Mouse (Mus musculus): ENCODE results near the gene Traip. TPM values are rescaled to one million over a fixed set of nuclear protein-coding genes. Genes with fewer than 3 reads are reported as not detected.

The Traip gene
- polyA plus RNA-seq, 1 experiment from 2014 or later: 30.7 TPM

DNA sequence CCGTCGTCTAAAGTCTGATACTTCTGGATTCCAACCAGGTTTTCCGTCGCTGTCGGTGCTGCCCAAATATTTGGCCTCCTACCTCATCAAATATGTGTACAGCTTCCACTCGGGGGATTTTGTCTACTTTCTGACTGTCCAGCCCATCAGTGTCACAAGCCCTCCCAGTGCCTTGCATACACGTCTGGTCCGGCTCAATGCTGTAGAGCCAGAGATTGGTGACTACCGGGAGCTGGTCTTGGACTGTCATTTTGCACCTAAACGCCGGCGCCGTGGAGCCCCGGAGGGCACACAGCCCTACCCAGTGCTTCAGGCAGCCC lies 42.2 kb upstream of the Traip start:
- WGBS: 60% methylated on average over 14 of the region's 14 CpGs
- DNase-seq (peak; percentile 24), ATAC-seq (ENCODE audit: insufficient read depth) (no peak)
- TF ChIP-seq CTCF (IDR thresholded peaks at IDR 0.05; ENCODE audit: low read depth): no peak
- Histone ChIP-seq H3K4me1 (ENCODE audit: insufficient read depth) (peaks cover 24% of the 10 kb centered on the region), H3K27ac (ENCODE audit: low read depth) (no peak overlapping the region), H3K9ac (peak overlapping the region; percentile 62; the same call in 1 of the 2 replicates), H3K27me3 (ENCODE audit: insufficient read depth, low read length) (no peaks in the 10 kb centered on the region), H3K36me3 (ENCODE audit: insufficient read depth) (no peaks in the 10 kb centered on the region), H3K4me2 (peak overlapping the region; percentile 67), H3K9me3 (ENCODE audit: low read depth, low read length) (no peaks in the 10 kb centered on the region), H3K4me3 (ENCODE audit: low read depth, low read length) (peak overlapping the region; percentile 36)

DNA sequence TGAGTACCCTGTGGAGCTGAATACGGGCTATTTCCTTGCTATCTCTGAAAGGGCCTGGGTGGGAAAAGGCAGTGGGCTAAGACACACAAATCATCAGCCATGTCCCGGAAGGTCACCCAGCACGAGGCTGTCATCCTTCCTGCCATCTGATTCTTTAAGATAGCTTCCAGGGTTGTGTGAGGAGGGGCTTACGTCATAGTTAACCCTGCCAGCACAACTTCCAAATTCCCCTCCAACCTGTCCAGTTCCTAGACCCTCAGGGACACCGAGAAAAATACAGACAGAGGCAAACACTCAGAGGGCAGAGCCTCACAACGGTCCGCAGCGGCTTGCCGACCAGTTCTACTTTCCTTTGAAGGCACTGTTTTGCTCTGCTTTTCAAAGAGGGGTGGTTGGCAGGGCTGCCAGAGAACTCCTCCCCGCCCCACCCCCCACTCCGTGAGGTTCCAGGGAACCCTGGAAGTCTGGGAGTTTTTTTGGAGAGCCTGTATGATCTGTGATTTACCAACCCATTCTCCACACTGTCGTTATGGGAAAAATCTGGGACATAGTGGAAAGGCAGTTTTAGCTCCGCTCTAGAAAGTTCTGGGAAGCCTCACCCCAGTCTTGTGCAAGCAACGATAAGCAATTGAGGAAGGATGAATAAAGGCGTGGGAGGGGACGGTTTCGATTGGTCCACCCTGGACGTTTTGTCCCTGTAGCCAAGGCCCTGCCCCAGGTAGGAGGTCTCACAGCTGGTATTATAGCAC lies 41.4 kb upstream of the Traip start:
- peak overlapping the region; percentile 67 for H3K4me2 ChIP-seq
- H3K27ac ChIP-seq (ENCODE audit: low read depth): no peak overlapping the region; the same call in 1 of the 2 replicates
- peaks cover 24% of the 10 kb centered on the region for H3K4me1 ChIP-seq (ENCODE audit: insufficient read depth)
- no peaks in the 10 kb centered on the region for H3K36me3 ChIP-seq (ENCODE audit: insufficient read depth)
- no peak for ATAC-seq (ENCODE audit: insufficient read depth)
- H3K9ac ChIP-seq: peak overlapping the region; percentile 34
- peak overlapping the region; percentile 36 for H3K4me3 ChIP-seq (ENCODE audit: low read depth, low read length)
- TF ChIP-seq CTCF (IDR thresholded peaks at IDR 0.05; ENCODE audit: low read depth): no peak
- DNase-seq: no peak
- H3K9me3 ChIP-seq (ENCODE audit: low read depth, low read length): no peaks in the 10 kb centered on the region
- 32% methylated on average over 18 of the region's 18 CpGs for WGBS
- H3K27me3 ChIP-seq (ENCODE audit: insufficient read depth, low read length): no peaks in the 10 kb centered on the region

DNA sequence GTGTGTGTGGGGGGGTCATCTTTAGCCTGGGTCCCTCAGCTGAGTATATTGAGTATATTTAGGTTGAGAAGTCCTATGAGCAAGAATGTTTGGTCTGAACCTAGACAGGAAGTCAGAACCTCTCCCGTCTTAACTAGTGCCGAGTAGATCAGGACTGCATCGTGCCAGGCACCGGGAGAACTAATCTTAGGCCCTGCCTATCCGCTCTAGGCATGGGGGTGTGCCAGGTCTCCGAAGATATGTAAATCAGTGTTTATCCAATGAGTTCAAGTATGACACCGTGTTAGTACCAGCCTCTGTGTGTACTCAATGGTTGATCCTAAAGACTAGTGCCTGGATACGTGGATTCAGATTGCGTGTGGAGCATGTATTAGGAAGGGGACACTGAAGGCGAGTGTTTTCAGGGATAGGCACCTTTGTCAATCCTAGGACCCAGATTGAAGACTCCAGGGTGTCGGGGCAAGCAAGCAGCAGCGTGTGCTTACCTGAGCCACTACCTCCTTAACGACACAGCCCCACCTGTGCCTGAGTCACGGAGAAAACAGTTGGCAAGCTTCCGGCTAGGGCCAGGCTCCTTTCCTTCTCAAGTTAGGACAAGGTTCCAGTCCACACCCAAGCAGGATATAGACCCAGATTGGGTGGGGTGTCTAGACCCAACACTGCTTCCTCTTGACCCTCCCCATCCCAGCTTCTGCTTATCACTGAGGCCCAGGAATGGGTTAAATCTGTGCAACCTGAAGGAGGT lies 39.7 kb upstream of the Traip start:
- Histone ChIP-seq H3K27ac (ENCODE audit: low read depth) (no peak overlapping the region), H3K36me3 (ENCODE audit: insufficient read depth) (no peaks in the 10 kb centered on the region), H3K4me1 (ENCODE audit: insufficient read depth) (peaks cover 24% of the 10 kb centered on the region), H3K9me3 (ENCODE audit: low read depth, low read length) (no peaks in the 10 kb centered on the region), H3K4me2 (peak overlapping the region; percentile 67), H3K9ac (no peak overlapping the region), H3K27me3 (ENCODE audit: insufficient read depth, low read length) (no peaks in the 10 kb centered on the region), H3K4me3 (ENCODE audit: low read depth, low read length) (no peak overlapping the region)
- WGBS: 76% methylated on average over 15 of the region's 15 CpGs
- no peak for ATAC-seq (ENCODE audit: insufficient read depth)
- no peak for DNase-seq
- TF ChIP-seq CTCF (IDR thresholded peaks at IDR 0.05; ENCODE audit: low read depth): no peak

DNA sequence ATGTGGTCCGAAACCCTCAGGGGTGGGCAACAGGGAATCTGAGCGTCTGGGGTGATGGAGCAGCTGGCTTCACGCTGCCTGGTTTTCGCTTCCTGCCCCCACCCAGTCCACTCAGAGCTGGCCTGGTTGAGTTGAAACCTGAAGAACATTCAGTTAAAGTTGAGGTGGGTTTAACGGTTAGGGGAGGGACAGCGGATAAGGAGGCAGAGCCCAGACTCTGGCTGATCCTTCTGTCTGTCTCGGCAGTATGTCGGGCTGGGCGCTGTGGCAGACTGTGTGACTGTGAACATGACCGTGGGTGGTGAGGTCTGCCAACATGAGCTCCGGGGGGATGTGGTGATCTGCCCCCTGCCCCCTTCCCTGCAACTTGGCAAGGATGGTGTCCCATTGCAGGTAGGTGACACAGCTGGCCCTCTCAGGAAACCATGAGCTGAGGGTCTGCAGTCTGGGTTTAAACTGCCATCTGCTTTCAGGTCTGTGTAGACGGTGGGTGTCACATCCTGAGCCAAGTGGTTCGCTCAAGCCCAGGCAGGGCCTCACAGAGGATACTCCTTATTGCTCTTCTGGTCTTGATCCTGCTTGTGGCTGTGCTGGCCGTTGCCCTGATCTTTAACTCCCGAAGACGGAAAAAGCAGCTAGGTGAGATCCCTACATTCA lies 35.0 kb upstream of the Traip start:
- no peak for ATAC-seq (ENCODE audit: insufficient read depth)
- Histone ChIP-seq H3K9me3 (ENCODE audit: low read depth, low read length) (no peaks in the 10 kb centered on the region), H3K27ac (ENCODE audit: low read depth) (no peak overlapping the region), H3K4me3 (ENCODE audit: low read depth, low read length) (no peak overlapping the region), H3K4me1 (ENCODE audit: insufficient read depth) (0 out of 2 replicates have a peak, but pooled peaks cover 3% of the 10 kb centered on the region), H3K9ac (no peak overlapping the region), H3K36me3 (ENCODE audit: insufficient read depth) (no peaks in the 10 kb centered on the region; the same call in 1 of the 2 replicates), H3K27me3 (ENCODE audit: insufficient read depth, low read length) (no peaks in the 10 kb centered on the region), H3K4me2 (no peak overlapping the region)
- DNase-seq: no peak
- TF ChIP-seq CTCF (IDR thresholded peaks at IDR 0.05; ENCODE audit: low read depth): no peak
- 63% methylated on average over 16 of the region's 16 CpGs for WGBS

DNA sequence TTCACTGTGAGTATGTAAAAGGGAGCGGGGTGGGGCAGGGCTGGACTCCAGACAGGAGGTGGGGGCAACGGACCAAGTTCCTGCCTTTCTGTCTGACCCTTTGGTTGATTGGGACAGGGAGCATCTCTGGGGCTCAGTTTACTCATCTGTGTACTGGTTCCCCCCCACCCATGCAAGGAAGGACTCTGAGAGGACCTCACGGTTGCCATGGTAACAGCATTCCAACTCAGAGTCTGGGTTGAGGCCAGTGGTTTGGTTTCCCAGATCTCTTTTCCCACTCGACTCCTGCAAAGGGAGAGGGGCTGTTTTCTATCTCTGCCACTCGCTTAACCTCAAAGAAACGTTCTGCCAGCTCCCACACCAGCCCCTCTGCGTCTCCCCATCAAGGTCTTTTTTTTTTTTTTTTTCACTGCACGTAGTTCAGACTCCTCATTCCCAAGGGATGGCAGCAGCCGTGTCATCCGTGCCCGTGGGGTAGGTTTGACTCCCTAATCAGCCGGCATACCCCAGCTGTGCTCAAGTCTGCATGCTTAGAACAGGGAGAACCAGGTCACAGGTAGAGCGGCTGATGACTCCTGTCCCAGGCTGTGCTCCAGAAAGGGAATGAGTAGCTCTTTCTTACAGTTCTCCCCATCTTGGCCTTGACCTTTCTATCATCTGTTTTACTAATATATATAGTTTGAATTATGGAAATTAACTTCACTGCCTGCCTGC lies 31.9 kb upstream of the Traip start:
- 27% methylated on average over 13 of the region's 13 CpGs for WGBS
- Histone ChIP-seq H3K4me1 (ENCODE audit: insufficient read depth) (no peaks in the 10 kb centered on the region), H3K27me3 (ENCODE audit: insufficient read depth, low read length) (no peaks in the 10 kb centered on the region), H3K9me3 (ENCODE audit: low read depth, low read length) (no peaks in the 10 kb centered on the region), H3K9ac (no peak overlapping the region), H3K36me3 (ENCODE audit: insufficient read depth) (no peaks in the 10 kb centered on the region; the same call in 1 of the 2 replicates), H3K4me3 (ENCODE audit: low read depth, low read length) (no peak overlapping the region), H3K4me2 (peak overlapping the region; percentile 13; the same call in 1 of the 2 replicates), H3K27ac (ENCODE audit: low read depth) (no peak overlapping the region)
- ATAC-seq (ENCODE audit: insufficient read depth) (0 out of 2 replicates have a peak, but pooled peaks have one; percentile 36), DNase-seq (peak; percentile 86)
- TF ChIP-seq CTCF (IDR thresholded peaks at IDR 0.05; ENCODE audit: low read depth): no peak

DNA sequence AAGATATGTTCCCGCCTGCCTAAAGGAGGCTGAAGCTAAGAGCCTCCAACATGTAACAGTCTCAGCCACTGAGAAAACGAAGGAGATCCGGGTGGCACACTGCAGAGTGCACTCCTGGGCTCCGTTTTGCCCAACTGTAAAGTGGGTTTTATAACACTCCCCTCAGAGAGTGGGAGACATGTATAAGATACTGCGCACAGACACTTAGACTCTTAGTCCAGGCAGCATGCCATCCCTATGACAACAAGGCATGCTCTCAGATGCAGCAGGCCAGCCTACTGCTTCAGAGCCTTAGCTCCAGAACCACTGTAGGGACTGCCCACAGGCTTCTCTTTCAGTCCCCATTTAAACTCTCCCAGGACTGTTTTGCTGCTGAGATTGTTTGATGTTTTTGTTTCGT lies 31.1 kb upstream of the Traip start:
- WGBS: 72% methylated on average over 6 of the region's 6 CpGs
- no peak overlapping the region; the same call in 1 of the 2 replicates for H3K27ac ChIP-seq (ENCODE audit: low read depth)
- H3K9ac ChIP-seq: no peak overlapping the region
- no peak for TF ChIP-seq CTCF (IDR thresholded peaks at IDR 0.05; ENCODE audit: low read depth)
- ATAC-seq (ENCODE audit: insufficient read depth) (no peak), DNase-seq (no peak)
- no peak overlapping the region for H3K4me3 ChIP-seq (ENCODE audit: low read depth, low read length)
- no peaks in the 10 kb centered on the region for H3K4me1 ChIP-seq (ENCODE audit: insufficient read depth)
- H3K9me3 ChIP-seq (ENCODE audit: low read depth, low read length): no peaks in the 10 kb centered on the region
- H3K36me3 ChIP-seq (ENCODE audit: insufficient read depth): no peaks in the 10 kb centered on the region; the same call in 1 of the 2 replicates
- H3K4me2 ChIP-seq: no peak overlapping the region
- no peaks in the 10 kb centered on the region for H3K27me3 ChIP-seq (ENCODE audit: insufficient read depth, low read length)
